Mouse (Mus musculus): Measurements from ENCODE around the gene Uhrf1bp1. TPM values are rescaled to one million over a fixed set of nuclear protein-coding genes. Genes with fewer than 3 reads are reported as not detected.

Gene Uhrf1bp1
- total and polyA plus RNA-seq, 3 experiments: 8.5 to 31.5 (median 21.0) TPM

DNA sequence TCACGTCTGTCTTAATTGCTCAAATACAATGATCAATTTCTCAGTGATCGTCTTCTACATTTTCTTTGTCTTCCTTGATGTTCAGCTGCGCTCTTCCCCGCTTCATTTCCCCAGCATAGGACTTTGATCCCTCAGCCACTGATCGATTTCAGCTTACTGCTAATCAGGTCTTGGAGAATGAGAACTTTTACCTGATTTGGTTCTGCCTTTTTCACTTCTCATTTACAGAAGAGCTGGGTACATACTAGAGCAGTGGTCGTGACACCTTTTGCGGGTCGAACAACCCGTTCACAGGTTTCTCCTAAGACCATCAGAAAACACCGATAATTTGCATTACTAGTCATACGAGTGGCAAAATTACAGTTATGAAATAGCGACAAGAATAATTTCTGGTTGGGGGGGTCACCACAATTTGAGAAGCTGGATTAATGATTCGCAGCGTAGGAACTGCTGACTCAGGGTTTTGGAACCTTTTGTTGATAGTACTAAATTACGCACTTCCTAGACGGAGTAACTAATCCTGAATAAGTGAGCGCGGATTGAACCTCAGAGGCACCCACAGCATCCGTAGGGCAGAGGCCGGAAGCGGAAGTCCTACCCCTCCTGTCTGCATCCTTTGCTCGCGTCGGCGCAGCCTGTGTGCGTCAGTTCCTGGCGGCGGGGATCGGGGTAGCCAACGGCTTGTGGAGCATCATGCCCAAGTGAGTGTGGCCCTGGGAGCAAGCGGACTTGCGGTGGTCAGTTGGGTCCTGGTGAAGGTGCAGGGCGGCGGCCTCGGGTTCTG, 16.6 kb upstream of the Uhrf1bp1 start:
- TF ChIP-seq CTCF (IDR thresholded peaks at IDR 0.05; ENCODE audit: low read depth, low read length) (no peak), TAL1 (conservative IDR thresholded peaks at IDR 0.05; ENCODE audit: low read depth, low read length) (no peak), POLR2AphosphoS5 (IDR thresholded peaks at IDR 0.05; ENCODE audit: insufficient replicate concordance, low read depth, low read length) (no peak), GATA2 (IDR thresholded peaks at IDR 0.05; ENCODE audit: borderline replicate concordance, low read depth, low read length) (no peak), GATA1 (IDR thresholded peaks at IDR 0.05; ENCODE audit: borderline replicate concordance, low read length) (no peak)
- peak overlapping the region; percentile 99 for H3K4me3 ChIP-seq (ENCODE audit: low read depth, low read length)
- H3K27me3 ChIP-seq (ENCODE audit: insufficient read depth, low read length): peaks cover 6% of the 10 kb centered on the region

DNA sequence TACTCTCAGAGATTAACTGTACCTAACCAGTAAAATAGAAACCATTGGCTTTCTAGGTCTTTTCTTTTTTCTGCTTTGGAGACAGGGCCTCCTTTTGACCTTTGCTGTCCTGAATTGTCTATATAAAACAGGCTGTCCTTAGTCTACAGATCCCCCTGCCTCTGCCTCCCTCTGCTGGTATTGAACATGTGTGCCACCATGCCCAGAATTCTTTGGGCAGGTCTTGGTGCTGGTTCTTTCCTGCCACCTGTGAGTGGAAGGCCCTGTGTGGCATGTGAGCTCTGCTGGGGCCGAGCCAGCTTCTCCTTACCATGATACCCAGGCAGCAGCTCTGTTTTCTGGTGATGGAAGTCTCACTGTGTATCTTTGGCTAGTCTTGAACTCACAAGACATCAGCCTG, 7.9 kb upstream of the Uhrf1bp1 start:
- Histone ChIP-seq H3K4me3 (ENCODE audit: low read depth, low read length) (no peak overlapping the region), H3K4me1 (ENCODE audit: insufficient read depth, low read depth, low read length) (no peaks in the 10 kb centered on the region; the same call in 1 of the 2 replicates), H3K9me3 (replicated peaks) (no peaks in the 10 kb centered on the region), H3K27me3 (ENCODE audit: insufficient read depth, low read length) (no peaks in the 10 kb centered on the region), H3K36me3 (replicated peaks) (peaks cover 94% of the 10 kb centered on the region)
- DNase-seq (ENCODE audit: low spot score) (no peak), ATAC-seq (ENCODE audit: extremely low read depth, insufficient number of reproducible peaks, low FRiP score, poor library complexity, severe bottlenecking) (no peak)
- TF ChIP-seq GATA1 (IDR thresholded peaks at IDR 0.05; ENCODE audit: borderline replicate concordance, low read length) (no peak), POLR2AphosphoS5 (IDR thresholded peaks at IDR 0.05; ENCODE audit: insufficient replicate concordance, low read depth, low read length) (no peak), TAL1 (conservative IDR thresholded peaks at IDR 0.05; ENCODE audit: low read depth, low read length) (no peak), CTCF (IDR thresholded peaks at IDR 0.05; ENCODE audit: low read depth, low read length) (no peak), GATA2 (IDR thresholded peaks at IDR 0.05; ENCODE audit: borderline replicate concordance, low read depth, low read length) (no peak)

More for the DNA sequence above, 16.6 kb upstream of the Uhrf1bp1 start:
- Histone ChIP-seq H3K9me3 (replicated peaks) (no peaks in the 10 kb centered on the region), H3K4me1 (ENCODE audit: insufficient read depth, low read depth, low read length) (peaks cover 33% of the 10 kb centered on the region), H3K36me3 (replicated peaks) (peaks cover 34% of the 10 kb centered on the region)
- ATAC-seq (ENCODE audit: extremely low read depth, insufficient number of reproducible peaks, low FRiP score, poor library complexity, severe bottlenecking): peak; percentile 99
- peak; percentile 81 for DNase-seq (ENCODE audit: low spot score)

DNA sequence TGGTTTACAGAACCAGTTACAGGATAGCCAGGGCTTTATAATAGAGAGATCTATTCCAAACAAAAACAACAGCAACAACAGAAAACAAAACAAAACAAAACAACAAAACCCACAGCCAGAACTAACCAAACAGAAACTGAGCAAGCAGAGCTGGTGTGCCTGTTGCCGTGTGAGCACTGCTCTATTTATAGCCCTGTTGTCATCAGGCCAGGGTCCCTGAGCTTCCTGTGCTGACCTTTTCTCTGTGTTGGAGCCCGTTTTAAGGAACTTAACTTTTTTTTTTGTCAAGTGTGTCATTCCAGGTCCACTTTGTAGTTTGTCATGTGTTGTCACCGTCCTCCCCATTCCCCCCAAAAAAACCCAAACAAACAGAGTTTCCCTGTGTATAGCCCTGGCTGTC, 5.2 kb upstream of the Uhrf1bp1 start:
- no peaks in the 10 kb centered on the region; the same call in 1 of the 2 replicates for H3K4me1 ChIP-seq (ENCODE audit: insufficient read depth, low read depth, low read length)
- no peaks in the 10 kb centered on the region for H3K9me3 ChIP-seq (replicated peaks)
- no peak for DNase-seq (ENCODE audit: low spot score)
- ATAC-seq (ENCODE audit: extremely low read depth, insufficient number of reproducible peaks, low FRiP score, poor library complexity, severe bottlenecking): no peak
- H3K4me3 ChIP-seq (ENCODE audit: low read depth, low read length): no peak overlapping the region
- H3K27me3 ChIP-seq (ENCODE audit: insufficient read depth, low read length): no peaks in the 10 kb centered on the region
- TF ChIP-seq GATA1 (IDR thresholded peaks at IDR 0.05; ENCODE audit: borderline replicate concordance, low read length): no peak
- no peak for TF ChIP-seq POLR2AphosphoS5 (IDR thresholded peaks at IDR 0.05; ENCODE audit: insufficient replicate concordance, low read depth, low read length)
- TF ChIP-seq GATA2 (IDR thresholded peaks at IDR 0.05; ENCODE audit: borderline replicate concordance, low read depth, low read length): no peak
- no peak for TF ChIP-seq CTCF (IDR thresholded peaks at IDR 0.05; ENCODE audit: low read depth, low read length)
- no peak for TF ChIP-seq TAL1 (conservative IDR thresholded peaks at IDR 0.05; ENCODE audit: low read depth, low read length)
- H3K36me3 ChIP-seq (replicated peaks): peaks cover 91% of the 10 kb centered on the region

DNA sequence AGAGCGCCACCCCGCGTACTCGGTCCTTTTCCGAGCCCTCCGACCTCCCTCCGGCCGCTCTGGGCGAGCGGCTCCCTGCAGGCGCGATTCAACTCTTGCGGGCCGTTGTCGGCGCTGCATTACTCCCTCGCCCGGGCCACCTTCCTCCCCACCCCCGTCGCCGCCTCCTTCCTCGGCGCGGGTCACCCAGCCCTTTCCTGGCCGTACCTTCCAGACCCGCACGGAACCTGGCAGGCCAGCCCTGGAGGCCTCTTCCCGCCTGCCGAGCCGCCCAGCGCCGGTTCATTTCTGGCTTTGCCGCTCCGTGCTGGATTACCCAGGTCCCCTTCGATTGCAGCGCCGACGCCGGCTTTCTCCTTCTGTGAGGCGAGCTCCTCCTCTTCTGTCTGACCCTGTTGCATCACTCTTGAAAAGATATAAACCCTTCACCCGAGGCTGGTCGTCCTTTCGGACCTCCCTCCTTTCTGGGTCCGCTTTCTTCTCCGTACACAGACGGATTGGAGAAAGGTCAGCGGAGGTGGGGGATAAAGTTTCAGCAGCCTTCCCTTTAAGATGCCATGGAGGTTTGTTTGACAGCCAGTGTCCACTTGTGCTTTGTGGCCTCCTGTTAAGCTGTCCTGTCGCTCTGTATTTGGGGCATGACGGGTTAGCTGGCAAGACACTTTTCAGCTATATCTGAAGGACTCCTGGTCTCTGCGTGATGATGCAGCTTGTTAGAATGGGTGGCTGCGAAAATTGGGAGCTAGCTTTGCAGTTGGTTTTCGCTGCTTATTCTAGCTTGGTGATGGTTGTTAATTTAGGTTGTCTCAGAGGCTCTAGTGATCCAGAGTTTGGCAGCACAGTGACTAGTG, 782 bp downstream of the Uhrf1bp1 start:
- Histone ChIP-seq H3K27me3 (ENCODE audit: insufficient read depth, low read length) (no peaks in the 10 kb centered on the region), H3K36me3 (replicated peaks) (peaks cover 67% of the 10 kb centered on the region), H3K4me3 (ENCODE audit: low read depth, low read length) (peak overlapping the region; percentile 98), H3K9me3 (replicated peaks) (no peaks in the 10 kb centered on the region), H3K4me1 (ENCODE audit: insufficient read depth, low read depth, low read length) (peaks cover 37% of the 10 kb centered on the region)
- TF ChIP-seq CTCF (IDR thresholded peaks at IDR 0.05; ENCODE audit: low read depth, low read length) (no peak), GATA2 (IDR thresholded peaks at IDR 0.05; ENCODE audit: borderline replicate concordance, low read depth, low read length) (no peak), POLR2AphosphoS5 (IDR thresholded peaks at IDR 0.05; ENCODE audit: insufficient replicate concordance, low read depth, low read length) (no peak), GATA1 (IDR thresholded peaks at IDR 0.05; ENCODE audit: borderline replicate concordance, low read length) (no peak), TAL1 (conservative IDR thresholded peaks at IDR 0.05; ENCODE audit: low read depth, low read length) (no peak)
- ATAC-seq (ENCODE audit: extremely low read depth, insufficient number of reproducible peaks, low FRiP score, poor library complexity, severe bottlenecking): no peak
- DNase-seq (ENCODE audit: low spot score): peak; percentile 51

DNA sequence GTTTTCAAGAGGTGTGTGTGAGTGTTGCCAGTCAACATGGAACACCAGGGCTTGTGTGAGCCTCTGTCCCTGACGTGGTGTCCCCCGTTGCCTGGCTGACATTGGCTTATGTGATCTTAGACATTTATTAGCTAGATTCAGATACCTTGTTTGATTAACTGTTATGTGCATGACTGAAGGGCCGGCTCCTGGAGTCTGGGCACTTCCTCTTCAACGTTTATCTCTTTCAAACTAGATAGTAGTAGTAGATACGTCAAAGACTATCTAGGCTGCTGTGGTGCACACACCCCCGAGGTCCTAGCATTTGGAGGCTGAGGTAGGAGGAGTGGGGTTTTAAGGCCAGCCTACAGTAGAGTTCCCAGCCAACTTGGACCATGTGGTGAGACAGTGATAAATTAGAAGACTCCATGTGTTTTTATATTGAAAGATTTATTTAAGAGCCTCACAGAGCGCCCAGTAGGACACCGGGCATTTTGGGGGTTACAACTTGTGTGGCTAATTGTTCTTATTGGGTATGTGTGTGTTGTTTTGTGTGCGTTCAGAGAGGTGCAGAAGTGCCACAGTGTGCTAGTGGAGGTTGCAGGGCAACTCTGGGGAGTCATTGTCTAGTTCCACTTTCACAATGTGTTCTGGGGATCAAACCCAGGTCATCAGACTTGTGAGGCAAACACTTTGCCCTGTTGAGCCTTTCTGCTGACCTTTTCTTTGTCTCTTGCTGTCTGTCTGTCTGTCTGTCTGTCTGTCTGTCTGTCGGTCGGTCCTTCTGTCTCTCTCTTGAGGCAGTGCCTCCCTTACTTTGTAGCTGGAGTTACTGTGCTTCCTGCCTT, 1.6 kb downstream of the Uhrf1bp1 start:
- TF ChIP-seq CTCF (IDR thresholded peaks at IDR 0.05; ENCODE audit: low read depth, low read length): no peak
- no peak for TF ChIP-seq GATA2 (IDR thresholded peaks at IDR 0.05; ENCODE audit: borderline replicate concordance, low read depth, low read length)
- no peak for TF ChIP-seq POLR2AphosphoS5 (IDR thresholded peaks at IDR 0.05; ENCODE audit: insufficient replicate concordance, low read depth, low read length)
- TF ChIP-seq TAL1 (conservative IDR thresholded peaks at IDR 0.05; ENCODE audit: low read depth, low read length): no peak
- peaks cover 37% of the 10 kb centered on the region for H3K4me1 ChIP-seq (ENCODE audit: insufficient read depth, low read depth, low read length)

More for the DNA sequence above, 1.6 kb downstream of the Uhrf1bp1 start:
- ATAC-seq (ENCODE audit: extremely low read depth, insufficient number of reproducible peaks, low FRiP score, poor library complexity, severe bottlenecking): peak; percentile 25
- DNase-seq (ENCODE audit: low spot score): peak; percentile 35
- H3K36me3 ChIP-seq (replicated peaks): peaks cover 64% of the 10 kb centered on the region
- H3K4me3 ChIP-seq (ENCODE audit: low read depth, low read length): peak overlapping the region; percentile 98
- no peaks in the 10 kb centered on the region for H3K27me3 ChIP-seq (ENCODE audit: insufficient read depth, low read length)
- no peaks in the 10 kb centered on the region for H3K9me3 ChIP-seq (replicated peaks)

All from G1E (cell line).